Mouse (Mus musculus) yolk sac, embryonic 10.5 days (tissue): ENCODE measurements around the gene Cd63.

Experiments used
- DNase-seq: peaks from one replicate; pipeline ENCODE4 v3.0.0-alpha.2; 2017; ENCODE audit warnings: low spot score

Gene Cd63

GRCm38 (mm10) chr10:128929638-128930378, 29.0 kb downstream of the Cd63 start:
- no peak for DNase-seq

GRCm38 (mm10) chr10:128931441-128931840, 30.7 kb downstream of the Cd63 start:
- no peak for DNase-seq

DNA sequence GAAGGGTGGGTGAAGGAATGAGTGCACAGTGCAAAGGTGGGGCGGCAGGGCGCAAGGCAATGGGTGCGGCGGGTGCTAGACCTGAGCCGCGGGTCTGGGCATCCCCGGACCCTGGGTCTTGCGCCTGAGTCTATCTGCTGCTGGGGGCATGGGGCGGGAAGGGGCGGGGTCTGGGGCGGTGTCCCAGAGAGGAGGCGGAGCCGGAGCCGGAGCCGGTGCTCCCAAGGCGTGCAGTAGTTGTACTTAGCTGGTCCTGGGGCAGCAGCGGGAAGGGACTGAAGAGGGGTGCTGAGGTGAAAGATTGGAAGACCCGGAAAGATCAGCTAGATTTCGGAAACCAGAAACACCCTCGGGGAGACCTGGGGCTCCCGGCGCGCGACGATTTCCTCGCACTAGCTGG, 32.8 kb downstream of the Cd63 start, which contains the start of gene Itga7:
TSS of gene Itga7 (plus strand) at position 245 of the 400 bp plus-strand sequence.
- peak; percentile 65 for DNase-seq

- no peak for DNase-seq
These were observed 33.4 kb downstream of the Cd63 start for GRCm38 (mm10) chr10:128933976-128934721.

- no peak for DNase-seq
These were observed 34.4 kb downstream of the Cd63 start for GRCm38 (mm10) chr10:128934997-128935787.

- no peak for DNase-seq
These were observed 35.1 kb downstream of the Cd63 start for GRCm38 (mm10) chr10:128935826-128936440.

DNA sequence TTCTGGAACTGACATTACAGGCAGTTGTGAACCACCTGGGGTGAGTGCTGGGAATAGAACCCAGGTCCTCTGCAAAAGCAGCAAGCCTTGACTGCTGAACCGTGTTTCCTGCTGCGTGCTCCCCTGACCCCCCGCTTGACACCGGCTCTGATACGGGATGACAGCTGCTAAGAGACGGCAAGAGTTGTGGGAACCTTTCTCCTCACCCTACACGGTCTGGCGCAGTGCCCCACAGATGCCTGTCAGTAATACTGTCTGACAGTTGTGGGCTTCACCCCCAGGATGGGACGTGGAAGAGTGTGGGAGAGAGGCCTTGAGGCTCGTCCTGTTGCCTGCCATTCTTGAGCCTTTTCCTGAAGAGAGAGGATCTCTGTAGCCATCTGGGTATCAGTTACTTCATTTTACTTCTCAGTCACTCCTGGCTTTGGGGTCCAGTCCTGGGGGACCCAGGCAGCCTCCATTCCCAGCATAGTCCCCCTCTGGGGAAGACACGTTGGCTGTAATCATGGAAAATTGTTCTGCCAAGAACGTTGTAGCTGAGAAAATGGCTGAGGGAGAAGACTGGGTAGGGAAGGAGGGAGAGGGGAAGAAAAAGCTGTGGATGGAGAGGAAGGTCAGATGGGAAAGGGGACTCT, 37.1 kb downstream of the Cd63 start:
- DNase-seq, result no peak

DNA sequence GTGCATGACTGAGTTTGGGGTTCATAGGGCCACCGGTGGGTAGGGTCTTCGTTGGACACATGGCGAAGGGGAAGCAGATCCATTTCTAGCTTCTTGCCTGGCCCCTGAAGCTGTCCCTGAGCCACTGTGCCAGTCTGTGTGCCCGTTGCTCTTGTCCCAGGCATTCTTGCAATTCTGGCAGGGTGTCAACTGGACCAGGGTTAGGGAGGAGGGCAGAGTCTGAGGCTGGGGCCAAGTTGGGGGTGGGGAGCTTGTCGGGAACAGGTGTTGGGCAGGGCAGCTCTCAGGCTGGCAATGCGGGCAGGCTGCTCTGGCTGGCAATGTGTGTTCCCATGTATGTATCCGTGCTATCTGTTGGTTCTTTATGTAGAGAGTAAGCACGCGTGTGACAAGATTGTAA, 37.7 kb downstream of the Cd63 start:
- no peak for DNase-seq

GRCm38 (mm10) chr10:128938974-128939373, 38.2 kb downstream of the Cd63 start:
- DNase-seq, result no peak

GRCm38 (mm10) chr10:128940475-128941061, 39.8 kb downstream of the Cd63 start:
- DNase-seq, result no peak

DNA sequence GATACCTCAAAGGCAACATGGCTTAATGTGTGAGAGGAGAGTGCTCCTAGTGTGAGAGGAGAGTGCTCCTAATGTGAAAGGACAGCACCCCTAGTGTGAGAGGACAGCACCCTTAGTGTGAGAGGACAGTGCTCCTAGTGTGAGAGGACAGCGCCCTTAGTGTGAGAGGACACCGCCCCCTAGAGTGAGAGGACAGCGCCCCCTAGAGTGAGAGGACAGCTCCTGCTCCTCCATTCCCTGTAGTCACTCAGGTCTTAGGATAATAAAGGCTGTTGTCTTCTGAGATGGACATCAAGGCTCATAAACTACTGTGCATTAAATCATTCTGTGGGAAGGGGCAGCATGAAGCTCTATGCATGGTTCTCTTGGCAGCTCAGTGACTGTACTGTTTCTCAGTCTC, 44.9 kb downstream of the Cd63 start:
- DNase-seq, result no peak

DNA sequence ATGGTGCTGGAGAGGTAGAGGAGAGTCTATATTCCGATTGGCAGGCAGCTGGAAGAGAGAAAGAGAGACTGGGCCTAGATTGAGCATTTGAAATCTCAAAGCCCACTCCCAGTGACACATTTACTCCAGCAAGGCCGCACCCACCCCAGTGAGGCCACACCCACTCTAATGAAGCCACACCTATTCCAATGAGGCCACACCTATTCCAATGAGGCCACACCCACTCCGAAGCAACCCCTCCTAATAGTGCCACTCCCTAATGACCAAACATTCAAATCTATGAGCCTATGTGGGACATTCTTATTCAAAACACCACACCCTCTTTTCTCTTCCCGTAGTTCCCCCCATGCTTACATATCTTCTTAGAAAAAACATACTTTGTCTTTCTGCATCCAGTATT, 46.7 kb downstream of the Cd63 start:
- no peak for DNase-seq

DNA sequence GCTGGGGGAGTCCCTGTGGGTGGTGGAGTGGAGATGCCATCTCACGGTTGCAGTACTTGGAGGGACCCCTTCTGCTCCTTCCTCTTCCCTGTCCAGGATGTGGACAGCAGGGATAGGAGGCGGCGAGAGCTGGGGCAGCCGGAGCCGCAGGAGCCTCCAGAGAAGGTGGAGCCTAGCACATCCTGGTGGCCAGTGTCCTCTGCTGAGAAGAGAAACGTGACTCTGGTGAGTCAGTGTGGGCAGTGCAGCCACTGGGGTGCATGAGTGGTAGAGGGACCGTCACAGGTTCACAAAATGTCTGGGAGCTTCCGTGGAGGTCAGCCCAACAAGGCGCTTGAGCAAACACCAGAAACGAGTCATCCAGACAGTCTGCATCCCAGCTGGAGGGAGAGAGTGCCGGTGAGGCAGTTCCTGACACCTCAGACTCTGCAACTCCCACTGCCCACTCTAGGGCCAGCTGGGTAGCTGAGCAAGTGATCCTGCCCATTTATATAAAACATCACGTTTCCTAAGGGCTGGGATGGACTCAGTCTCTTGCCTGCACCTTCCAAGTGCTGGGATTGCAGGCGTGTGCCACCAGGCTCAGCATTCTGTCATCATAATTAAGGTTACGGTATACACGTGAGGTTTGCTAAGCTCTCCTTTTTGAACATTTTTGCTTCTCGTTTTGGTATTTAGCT, 49.6 kb downstream of the Cd63 start:
- no peak for DNase-seq

DNA sequence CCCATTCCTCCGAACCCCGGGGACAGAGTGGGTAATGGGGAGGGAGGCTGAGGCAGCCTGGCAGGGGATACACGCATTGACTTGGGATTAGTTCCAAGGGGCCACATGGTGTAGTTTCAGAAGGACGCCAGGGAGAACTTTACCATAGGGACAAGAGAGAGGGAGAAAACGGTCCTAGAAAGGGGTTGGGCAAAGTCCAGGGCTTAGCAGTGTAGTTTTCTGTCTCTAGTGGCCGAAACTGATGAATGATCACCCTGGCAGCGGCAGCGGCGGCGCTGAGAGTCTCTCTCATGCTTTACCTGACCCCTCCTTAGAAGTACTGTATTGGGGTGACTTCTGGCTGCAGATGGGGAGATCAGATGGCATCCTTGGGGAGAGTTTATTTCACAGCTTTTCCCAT, 57.6 kb downstream of the Cd63 start:
- DNase-seq, result no peak

GRCm38 (mm10) chr10:128960142-128960541, 59.4 kb downstream of the Cd63 start:
- no peak for DNase-seq

DNA sequence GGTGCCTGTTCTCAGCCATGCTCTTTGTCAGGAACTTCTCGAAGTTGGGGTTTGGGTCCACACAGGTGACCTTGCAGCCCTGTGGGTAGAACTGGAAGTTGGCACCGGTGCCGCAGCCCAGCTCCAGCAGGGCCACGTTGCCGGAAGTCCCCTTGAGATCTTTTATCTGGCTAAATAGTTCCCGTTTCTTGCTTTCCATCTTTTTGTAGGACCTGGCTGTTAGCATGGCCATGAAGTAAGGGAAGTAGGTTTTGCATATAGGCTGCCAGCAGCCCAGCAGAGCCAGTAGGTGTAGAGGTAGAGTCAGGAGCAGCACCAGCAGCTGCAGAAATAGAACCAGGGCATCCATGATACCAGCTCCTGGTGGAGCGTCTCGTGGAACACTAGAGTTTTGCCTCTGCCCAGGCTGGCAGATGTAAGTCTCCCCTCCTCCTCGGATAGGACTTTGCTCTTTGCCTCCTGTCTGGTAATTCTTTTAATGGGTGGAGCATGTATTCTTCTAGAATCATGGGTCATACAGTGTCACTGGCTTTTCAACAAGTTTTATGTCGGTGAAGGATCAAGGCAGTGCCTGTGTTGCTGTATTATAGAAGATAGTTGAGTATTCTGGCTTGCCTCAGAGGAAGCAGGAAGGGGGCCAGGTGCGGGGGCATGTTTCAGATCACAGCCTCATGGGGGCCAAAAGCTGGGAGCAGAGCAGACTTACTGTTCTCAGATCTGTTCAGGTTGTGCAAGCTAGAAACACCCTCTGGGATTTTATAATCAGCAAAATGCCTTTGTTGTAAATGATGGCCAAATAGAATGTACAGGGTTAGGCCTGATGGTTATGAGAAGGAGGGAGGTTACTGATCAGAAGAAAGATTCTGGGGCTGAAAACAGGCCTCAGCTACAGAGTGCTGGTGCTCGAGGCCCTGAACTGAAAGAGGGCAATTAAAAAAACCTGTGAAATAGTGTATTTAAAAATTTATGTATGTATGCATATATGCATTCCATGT, 60.1 kb downstream of the Cd63 start, which contains the start of gene Mettl7b:
TSS of gene Mettl7b (minus strand) at position 399 of the 995 bp plus-strand sequence.
- DNase-seq, result no peak
